Mouse (Mus musculus): ENCODE results near the gene Fam102b. TPM values are rescaled to one million over a fixed set of nuclear protein-coding genes. Genes with fewer than 3 reads are reported as not detected.

The Fam102b gene
- polyA plus RNA-seq, 1 experiment from 2014 or later: 3.0 TPM

DNA sequence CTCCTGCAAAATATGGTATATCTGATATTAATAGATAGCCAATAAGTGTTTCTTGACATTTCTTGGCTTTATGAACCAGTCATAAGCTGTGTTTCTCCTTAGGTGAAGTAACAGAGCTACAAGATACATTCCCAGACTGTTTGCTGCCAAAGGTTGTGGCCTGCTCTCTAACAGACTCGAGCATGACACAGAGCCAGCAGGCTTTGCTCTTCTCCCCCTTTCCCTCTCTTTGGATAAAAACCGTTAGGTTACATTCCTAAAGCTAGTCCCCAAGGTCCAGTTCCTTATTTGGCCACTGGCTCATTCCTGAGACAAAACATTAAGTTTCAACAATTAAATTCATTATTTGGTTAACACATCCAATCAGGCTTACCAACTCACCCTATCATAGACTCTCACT, 4.9 kb upstream of the Fam102b start:
- Histone ChIP-seq H3K27me3 (replicated peaks) (no peaks in the 10 kb centered on the region), H3K9me3 (peaks cover 3% of the 10 kb centered on the region; the same call in 1 of the 2 replicates), H3K4me3 (no peak overlapping the region), H3K36me3 (no peaks in the 10 kb centered on the region), H3K4me2 (no peak overlapping the region), H3K27ac (replicated peaks) (no peak overlapping the region), H3K9ac (no peak overlapping the region), H3K4me1 (peaks cover 4% of the 10 kb centered on the region)
- 36% methylated on average over 2 of the region's 2 CpGs for WGBS
- ATAC-seq (ENCODE audit: extremely low read depth, insufficient number of reproducible peaks, low FRiP score, low TSS enrichment): no peak

DNA sequence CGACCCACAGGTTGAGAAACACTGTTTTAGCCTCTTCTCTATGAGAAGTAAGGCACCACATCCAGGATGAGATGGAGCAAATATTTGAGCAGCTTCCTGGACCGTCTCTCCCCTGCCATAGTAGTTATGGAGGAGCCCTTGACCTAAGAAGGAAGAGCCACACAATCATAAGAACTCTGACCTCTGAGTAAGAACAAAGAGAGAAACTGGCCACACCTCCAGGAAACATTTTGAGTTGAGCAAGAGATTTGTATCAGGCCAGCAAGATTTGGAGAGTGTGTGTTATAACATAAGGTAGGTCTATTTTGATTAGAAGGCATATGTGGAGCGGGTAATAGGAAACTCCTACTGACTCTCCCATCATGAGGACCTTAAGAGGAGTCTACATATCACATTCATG, 4.2 kb upstream of the Fam102b start:
- peaks cover 7% of the 10 kb centered on the region for H3K4me1 ChIP-seq
- 82% methylated on average over 3 of the region's 3 CpGs for WGBS
- H3K27me3 ChIP-seq (replicated peaks): no peaks in the 10 kb centered on the region
- H3K27ac ChIP-seq (replicated peaks): no peak overlapping the region
- H3K36me3 ChIP-seq: no peaks in the 10 kb centered on the region
- no peak overlapping the region for H3K4me3 ChIP-seq
- no peak overlapping the region for H3K4me2 ChIP-seq
- no peak overlapping the region for H3K9ac ChIP-seq
- H3K9me3 ChIP-seq: peaks cover 3% of the 10 kb centered on the region; the same call in 1 of the 2 replicates
- no peak for ATAC-seq (ENCODE audit: extremely low read depth, insufficient number of reproducible peaks, low FRiP score, low TSS enrichment)

DNA sequence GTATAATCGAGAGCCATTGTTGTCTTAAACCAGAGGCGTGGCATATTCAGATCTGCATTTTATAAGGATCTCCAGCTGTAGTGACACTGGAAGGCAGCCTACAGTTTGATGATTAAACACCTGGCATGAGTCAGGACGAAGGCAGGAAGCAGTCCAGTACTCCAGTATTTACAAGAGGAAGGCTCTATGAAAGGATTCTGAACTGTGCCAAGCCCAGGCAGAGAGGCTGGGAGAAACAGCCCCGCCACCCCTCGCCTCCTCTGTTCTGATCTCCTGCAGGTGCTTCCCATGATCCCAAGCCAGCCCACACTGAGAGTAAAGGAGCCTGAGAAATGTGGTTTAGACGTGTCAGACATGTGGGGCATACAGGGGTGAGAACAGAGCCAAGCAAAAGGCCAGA, 3.4 kb upstream of the Fam102b start:
- no peak overlapping the region for H3K9ac ChIP-seq
- H3K4me1 ChIP-seq: peaks cover 15% of the 10 kb centered on the region
- ATAC-seq (ENCODE audit: extremely low read depth, insufficient number of reproducible peaks, low FRiP score, low TSS enrichment): no peak
- peaks cover 3% of the 10 kb centered on the region; the same call in 1 of the 2 replicates for H3K9me3 ChIP-seq
- H3K27me3 ChIP-seq (replicated peaks): no peaks in the 10 kb centered on the region
- no peaks in the 10 kb centered on the region for H3K36me3 ChIP-seq
- 49% methylated on average over 6 of the region's 6 CpGs for WGBS
- no peak overlapping the region for H3K4me3 ChIP-seq
- H3K4me2 ChIP-seq: no peak overlapping the region
- no peak overlapping the region for H3K27ac ChIP-seq (replicated peaks)

DNA sequence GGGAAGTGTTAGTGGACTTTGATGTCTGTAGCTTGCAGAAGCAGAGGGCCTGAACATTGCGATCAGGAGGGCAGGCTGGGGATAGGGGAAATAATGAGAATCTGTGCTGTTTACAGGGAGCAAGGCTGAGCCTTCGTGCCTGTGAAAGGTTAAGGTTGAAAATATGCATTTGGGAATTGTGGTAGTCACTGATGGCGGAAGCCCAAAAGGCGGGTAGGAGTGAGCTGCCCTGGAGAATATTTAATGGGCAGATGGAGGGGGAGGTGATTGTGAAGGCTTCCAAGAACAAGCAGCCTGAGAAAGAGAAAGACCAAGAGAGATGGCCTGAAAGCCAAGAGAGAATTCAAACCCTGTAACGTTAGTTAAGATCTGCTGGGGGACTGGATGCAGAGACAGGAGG, 2.3 kb upstream of the Fam102b start:
- Histone ChIP-seq H3K27me3 (replicated peaks) (no peaks in the 10 kb centered on the region), H3K9me3 (peaks cover 3% of the 10 kb centered on the region; the same call in 1 of the 2 replicates), H3K9ac (no peak overlapping the region)

DNA sequence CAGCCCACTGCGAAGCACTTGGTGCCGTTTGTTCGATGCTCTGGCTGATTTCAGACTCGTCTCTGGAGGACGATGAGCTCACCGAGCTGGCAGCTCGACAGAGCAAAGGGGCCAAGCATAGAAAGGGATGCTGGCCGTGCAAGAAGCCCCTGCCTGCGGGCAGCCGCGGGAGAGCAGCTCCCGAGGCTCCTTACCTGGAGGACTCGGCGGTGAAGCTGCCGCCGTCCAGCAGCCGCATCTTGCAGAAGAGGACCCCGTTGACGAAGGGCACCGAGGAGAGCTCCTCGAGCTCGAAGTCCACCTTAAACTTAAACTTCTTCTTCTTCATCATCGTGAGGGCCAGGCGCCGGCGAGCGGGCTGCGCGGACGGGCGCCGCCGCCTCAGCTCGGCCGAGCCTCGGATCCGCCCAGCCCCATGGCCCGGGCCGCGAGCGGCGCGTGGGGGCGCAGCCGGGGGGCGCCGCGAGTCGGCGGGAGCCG, 376 bp downstream of the Fam102b start:
- Histone ChIP-seq H3K36me3 (no peaks in the 10 kb centered on the region), H3K27me3 (replicated peaks) (no peaks in the 10 kb centered on the region), H3K9me3 (no peaks in the 10 kb centered on the region), H3K27ac (replicated peaks) (peak overlapping the region; percentile 82), H3K9ac (peak overlapping the region; percentile 96), H3K4me1 (peaks cover 32% of the 10 kb centered on the region), H3K4me3 (peak overlapping the region; percentile 82), H3K4me2 (peak overlapping the region; percentile 93)
- peak; percentile 68 for ATAC-seq (ENCODE audit: extremely low read depth, insufficient number of reproducible peaks, low FRiP score, low TSS enrichment)
- WGBS: 0% methylated on average over 51 of the region's 51 CpGs

More for the DNA sequence above, 2.3 kb upstream of the Fam102b start:
- Histone ChIP-seq H3K4me2 (no peak overlapping the region), H3K4me1 (peaks cover 25% of the 10 kb centered on the region), H3K4me3 (no peak overlapping the region), H3K36me3 (no peaks in the 10 kb centered on the region), H3K27ac (replicated peaks) (no peak overlapping the region)
- ATAC-seq (ENCODE audit: extremely low read depth, insufficient number of reproducible peaks, low FRiP score, low TSS enrichment): no peak
- 67% methylated on average over 5 of the region's 5 CpGs for WGBS

DNA sequence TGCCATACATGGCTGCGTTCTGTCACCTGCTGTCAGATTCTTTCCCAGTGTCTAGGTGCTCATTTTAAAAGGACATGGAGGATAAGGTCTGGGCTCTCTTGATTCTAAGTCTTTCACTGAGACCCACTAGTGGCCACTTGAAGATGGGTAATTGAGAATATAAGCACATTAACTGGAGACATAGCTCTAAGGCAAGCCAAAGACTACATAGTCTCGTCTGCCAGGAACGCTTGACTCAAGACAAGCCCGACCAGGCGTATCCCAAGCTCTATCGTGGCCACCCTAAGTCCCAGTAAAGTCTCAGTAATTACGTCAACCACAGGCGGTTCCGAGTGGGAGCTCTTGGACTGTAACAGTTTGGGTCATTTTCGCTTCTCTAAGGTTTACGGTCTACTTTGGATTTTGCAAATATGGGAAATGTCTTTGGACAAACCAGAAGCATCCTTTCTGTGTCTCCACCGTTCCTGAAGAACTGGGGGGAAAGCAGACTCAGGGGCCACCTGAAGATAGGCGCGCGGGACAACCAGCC, 881 bp downstream of the Fam102b start:
- Histone ChIP-seq H3K9me3 (no peaks in the 10 kb centered on the region), H3K27me3 (replicated peaks) (no peaks in the 10 kb centered on the region), H3K9ac (peak overlapping the region; percentile 96), H3K27ac (replicated peaks) (peak overlapping the region; percentile 82), H3K36me3 (no peaks in the 10 kb centered on the region), H3K4me2 (peak overlapping the region; percentile 93), H3K4me3 (peak overlapping the region; percentile 82), H3K4me1 (peaks cover 32% of the 10 kb centered on the region)
- 8% methylated on average over 15 of the region's 15 CpGs for WGBS
- no peak for ATAC-seq (ENCODE audit: extremely low read depth, insufficient number of reproducible peaks, low FRiP score, low TSS enrichment)

DNA sequence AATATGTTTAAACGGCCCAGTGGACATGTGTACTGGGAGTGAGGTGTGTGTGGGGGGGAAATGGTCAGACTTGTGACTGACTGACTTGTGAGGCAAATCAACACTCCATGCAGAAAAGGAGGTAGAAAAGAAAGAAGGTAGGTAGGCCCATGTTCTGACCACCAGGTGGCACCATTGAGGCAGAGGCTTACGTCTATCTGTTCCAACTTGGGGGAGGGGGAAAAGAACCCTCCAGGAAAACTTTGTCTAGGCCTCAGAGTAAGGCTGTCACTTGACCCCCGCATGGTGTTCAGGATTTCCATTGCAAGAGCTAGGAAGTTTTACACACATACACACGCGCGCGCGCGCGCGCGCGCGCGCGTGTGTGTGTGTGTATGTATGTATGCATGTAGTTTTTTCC, 1.8 kb downstream of the Fam102b start:
- Histone ChIP-seq H3K4me3 (peak overlapping the region; percentile 82), H3K27ac (replicated peaks) (no peak overlapping the region), H3K4me2 (peak overlapping the region; percentile 93), H3K9ac (peak overlapping the region; percentile 70), H3K4me1 (peaks cover 32% of the 10 kb centered on the region), H3K27me3 (replicated peaks) (no peaks in the 10 kb centered on the region), H3K36me3 (no peaks in the 10 kb centered on the region), H3K9me3 (no peaks in the 10 kb centered on the region)
- no peak for ATAC-seq (ENCODE audit: extremely low read depth, insufficient number of reproducible peaks, low FRiP score, low TSS enrichment)
- 20% methylated on average over 16 of the region's 16 CpGs for WGBS

DNA sequence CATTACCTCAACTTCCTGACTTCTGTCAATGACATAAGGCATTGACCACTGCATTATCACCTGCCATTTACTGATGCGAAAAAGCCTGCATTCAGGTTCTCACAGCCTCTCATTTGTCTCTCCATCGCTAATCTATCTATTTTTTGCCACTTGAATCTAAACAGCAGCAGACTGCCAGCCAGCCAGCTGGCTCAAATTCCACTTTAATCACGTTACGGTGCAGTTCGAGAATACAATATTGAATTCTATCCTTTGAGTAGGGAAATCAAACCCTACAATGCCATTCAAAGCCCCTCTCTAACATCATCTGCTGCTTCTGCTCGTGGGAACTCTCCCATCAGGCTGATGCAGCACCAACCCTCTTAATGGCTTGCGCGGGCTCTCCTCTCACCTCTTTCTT, 4.3 kb downstream of the Fam102b start:
- no peak overlapping the region for H3K27ac ChIP-seq (replicated peaks)
- no peaks in the 10 kb centered on the region for H3K36me3 ChIP-seq
- no peak overlapping the region for H3K4me2 ChIP-seq
- H3K27me3 ChIP-seq (replicated peaks): no peaks in the 10 kb centered on the region
- H3K9ac ChIP-seq: no peak overlapping the region
- no peaks in the 10 kb centered on the region for H3K9me3 ChIP-seq
- 66% methylated on average over 8 of the region's 8 CpGs for WGBS
- H3K4me1 ChIP-seq: peaks cover 31% of the 10 kb centered on the region
- H3K4me3 ChIP-seq: no peak overlapping the region
- no peak for ATAC-seq (ENCODE audit: extremely low read depth, insufficient number of reproducible peaks, low FRiP score, low TSS enrichment)

DNA sequence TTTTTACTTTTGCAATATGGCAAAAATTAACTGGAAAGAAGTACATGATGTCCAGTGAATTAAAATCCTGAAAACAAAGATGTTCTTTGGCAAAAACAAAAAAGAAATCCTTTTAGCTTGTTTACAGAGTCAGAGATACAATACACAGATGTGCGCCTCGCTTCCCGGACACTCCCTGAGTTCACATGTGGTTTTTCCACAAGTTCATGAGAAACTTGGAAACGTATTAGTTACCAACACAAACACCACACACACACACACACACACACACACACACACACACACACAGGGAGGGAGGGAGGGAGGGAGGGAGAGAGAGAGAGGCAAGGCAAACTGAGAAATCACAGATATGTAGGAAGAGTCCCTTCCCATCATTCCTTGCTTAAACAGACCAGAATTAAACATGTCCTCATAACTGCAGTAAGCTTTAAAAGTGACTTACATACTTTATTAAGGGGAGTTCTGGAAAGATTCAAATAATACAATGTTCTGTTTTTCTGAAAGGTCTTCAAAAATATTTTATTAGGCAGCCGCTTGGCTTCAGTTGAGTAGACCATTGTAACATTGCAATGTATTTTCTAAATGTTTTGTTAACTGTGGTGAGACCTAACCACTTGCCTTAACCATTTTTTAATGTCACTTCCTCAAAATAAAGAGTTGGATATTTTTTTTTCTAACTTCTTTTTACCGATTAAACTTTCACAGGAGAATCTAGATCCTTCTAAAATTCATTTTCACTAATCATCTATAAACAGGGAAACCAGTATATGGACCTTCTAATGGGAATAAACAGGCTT, 5.5 kb downstream of the Fam102b start:
- Histone ChIP-seq H3K9ac (no peak overlapping the region), H3K9me3 (no peaks in the 10 kb centered on the region), H3K4me1 (peaks cover 29% of the 10 kb centered on the region), H3K36me3 (no peaks in the 10 kb centered on the region), H3K4me3 (no peak overlapping the region), H3K27me3 (replicated peaks) (no peaks in the 10 kb centered on the region), H3K27ac (replicated peaks) (no peak overlapping the region), H3K4me2 (no peak overlapping the region)
- ATAC-seq (ENCODE audit: extremely low read depth, insufficient number of reproducible peaks, low FRiP score, low TSS enrichment): no peak
- WGBS: 86% methylated on average over 6 of the region's 6 CpGs

DNA sequence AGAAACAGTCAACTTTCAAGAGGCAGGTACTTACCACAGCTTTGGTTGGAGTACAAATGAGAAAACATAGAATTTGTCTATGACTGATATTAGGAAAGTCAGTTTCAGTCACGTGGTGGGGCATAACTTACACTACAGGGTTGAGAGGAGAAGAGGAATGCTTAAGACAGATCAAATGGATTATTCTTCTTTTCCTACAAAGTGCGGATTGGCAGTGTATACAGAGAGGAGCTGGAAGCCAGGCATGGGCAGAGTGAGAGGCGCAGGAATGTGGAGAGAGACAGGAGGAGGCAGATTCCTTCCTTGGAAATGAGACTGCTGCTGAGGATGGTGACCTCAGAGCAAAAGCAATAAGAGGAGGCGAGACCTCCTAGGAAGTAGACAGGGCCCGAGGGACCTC, 9.1 kb downstream of the Fam102b start:
- peaks cover 7% of the 10 kb centered on the region for H3K4me1 ChIP-seq
- 77% methylated on average over 5 of the region's 5 CpGs for WGBS
- no peaks in the 10 kb centered on the region for H3K9me3 ChIP-seq
- no peak overlapping the region for H3K4me2 ChIP-seq
- no peak overlapping the region for H3K4me3 ChIP-seq
- no peaks in the 10 kb centered on the region for H3K27me3 ChIP-seq (replicated peaks)
- no peak overlapping the region for H3K9ac ChIP-seq
- H3K27ac ChIP-seq (replicated peaks): no peak overlapping the region
- no peaks in the 10 kb centered on the region for H3K36me3 ChIP-seq
- ATAC-seq (ENCODE audit: extremely low read depth, insufficient number of reproducible peaks, low FRiP score, low TSS enrichment): no peak

DNA sequence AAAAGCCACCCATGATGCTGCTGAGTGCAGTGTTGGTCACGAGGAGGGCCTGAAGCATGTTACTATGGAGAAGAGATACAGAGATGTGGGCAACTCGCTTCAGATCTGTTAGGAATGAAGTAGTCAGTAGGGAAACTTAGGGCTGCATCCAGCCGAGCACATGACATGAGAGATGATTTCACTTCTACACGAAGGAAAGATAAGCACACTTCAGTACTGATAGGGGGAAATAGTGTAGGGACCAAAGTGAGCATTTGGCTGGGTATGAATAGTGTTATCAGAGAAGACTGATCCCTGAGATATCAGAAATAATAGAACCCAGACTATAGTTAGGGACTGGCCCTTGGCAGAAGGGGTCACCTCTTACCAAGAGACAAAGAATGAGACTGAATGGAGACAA, 14.8 kb downstream of the Fam102b start:
- no peak for ATAC-seq (ENCODE audit: extremely low read depth, insufficient number of reproducible peaks, low FRiP score, low TSS enrichment)
- Histone ChIP-seq H3K27ac (replicated peaks) (no peak overlapping the region), H3K4me2 (no peak overlapping the region), H3K9me3 (no peaks in the 10 kb centered on the region), H3K36me3 (no peaks in the 10 kb centered on the region), H3K9ac (no peak overlapping the region), H3K27me3 (replicated peaks) (no peaks in the 10 kb centered on the region), H3K4me3 (no peak overlapping the region), H3K4me1 (peaks cover 23% of the 10 kb centered on the region)
- WGBS: 25% methylated on average over 4 of the region's 4 CpGs
